Mouse (Mus musculus) left cerebral cortex, adult 11 months (tissue): ENCODE results near the gene E2f1.

Experiments
- DNase-seq: peaks from one replicate; pipeline ENCODE4 v3.0.0; 2022; ENCODE audit warnings: low spot score

E2f1 gene

DNA sequence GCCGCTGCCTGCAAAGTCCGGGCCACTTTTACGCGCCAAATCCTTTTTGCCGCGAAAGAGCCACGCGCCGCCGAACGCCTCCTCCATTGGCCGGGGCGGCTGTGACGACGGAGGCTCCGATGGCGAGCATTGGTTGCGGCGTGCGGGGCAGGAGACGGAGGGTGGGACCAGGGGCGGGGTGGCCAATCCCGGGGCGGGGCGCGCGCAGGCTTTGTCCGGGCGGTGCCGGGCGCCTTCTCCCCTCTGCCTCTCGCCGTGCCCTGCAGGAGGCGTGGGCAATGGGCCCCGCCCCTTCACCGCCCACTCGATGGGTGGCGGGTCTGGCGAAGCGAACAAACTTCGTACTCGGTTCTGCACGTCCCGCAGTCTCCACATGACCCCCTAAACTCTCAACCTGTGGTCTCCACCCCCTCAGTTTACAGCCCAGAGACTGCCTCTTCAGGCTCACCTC lies at the start of gene E2f1:
E2f1 (minus strand) TSS at position 57 of the 451 bp plus-strand sequence.
- DNase-seq, result peak; percentile 88

DNA sequence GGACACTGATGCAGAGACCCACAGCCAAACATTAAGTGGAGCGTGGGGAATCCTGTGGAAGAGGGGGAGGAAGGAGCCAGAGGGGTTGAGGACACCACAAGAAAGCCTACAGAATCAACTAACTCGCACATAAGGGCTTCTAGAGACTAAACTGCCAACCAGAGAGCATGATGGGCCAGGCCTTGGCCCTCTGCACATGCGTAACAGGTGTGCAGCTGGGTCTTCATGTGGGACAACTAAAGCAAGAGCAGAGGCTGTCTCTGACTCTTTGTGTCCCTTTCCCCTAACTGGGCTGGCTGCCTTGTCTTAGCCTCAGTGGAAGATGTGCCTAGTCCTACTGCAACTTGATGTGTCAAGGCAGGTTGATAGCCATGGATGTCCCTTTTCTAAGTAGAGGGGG lies 47.4 kb upstream of the E2f1 start:
- DNase-seq, result no peak

DNA sequence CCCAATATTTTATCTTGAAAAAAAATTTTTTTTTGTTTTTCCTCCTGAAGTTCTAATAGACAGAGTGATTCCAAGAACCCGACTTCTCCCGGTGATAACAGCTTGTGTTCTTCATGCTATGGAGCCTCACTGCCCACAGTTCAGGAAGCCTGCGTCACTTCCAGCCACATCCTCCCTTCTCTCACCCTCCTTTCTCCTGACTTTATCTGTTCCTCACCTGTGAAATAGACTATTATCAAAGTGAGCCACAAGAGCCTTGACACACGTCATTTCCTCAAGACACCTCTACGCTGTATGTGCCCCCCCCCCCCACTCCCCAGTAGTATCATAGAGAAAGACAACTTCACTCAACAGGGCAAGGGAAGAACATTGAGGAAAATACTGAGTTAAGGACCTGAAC lies 46.0 kb upstream of the E2f1 start:
- DNase-seq, result no peak

DNA sequence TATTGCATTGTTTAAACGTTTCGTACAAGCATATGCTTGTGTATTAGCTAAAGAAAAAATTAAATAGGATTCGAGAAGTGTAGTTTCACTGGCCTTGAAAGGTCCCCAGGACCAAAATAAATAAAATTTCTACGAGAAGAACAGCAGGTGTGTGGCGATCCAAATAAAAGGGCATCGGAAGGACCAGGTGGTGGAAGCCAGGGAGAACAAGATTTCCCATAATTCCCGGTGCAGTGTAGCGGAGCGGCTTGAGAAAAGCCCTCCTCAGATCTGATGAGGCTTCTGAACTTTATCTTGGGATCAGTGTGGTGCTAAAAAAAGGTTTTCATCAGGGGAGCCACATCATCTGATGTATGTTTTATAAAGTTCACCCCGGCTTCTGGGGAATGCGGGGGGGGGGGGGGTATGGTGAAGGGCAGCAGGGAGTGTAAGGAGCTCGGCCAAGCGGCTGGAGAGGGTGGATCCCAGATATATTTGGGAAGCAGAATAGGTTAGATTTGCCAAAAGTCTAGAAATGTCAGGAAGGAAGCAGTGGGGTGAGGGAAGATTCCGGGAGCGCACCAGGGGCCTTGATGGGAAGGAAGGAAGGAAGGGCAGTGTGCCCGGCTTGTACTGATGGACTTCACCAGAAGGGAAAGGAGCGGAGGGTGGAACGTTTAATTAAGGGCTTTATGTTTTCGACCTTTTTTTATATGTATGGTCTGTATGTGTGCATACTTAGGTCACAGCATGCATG lies 45.3 kb upstream of the E2f1 start:
- DNase-seq, result no peak

DNA sequence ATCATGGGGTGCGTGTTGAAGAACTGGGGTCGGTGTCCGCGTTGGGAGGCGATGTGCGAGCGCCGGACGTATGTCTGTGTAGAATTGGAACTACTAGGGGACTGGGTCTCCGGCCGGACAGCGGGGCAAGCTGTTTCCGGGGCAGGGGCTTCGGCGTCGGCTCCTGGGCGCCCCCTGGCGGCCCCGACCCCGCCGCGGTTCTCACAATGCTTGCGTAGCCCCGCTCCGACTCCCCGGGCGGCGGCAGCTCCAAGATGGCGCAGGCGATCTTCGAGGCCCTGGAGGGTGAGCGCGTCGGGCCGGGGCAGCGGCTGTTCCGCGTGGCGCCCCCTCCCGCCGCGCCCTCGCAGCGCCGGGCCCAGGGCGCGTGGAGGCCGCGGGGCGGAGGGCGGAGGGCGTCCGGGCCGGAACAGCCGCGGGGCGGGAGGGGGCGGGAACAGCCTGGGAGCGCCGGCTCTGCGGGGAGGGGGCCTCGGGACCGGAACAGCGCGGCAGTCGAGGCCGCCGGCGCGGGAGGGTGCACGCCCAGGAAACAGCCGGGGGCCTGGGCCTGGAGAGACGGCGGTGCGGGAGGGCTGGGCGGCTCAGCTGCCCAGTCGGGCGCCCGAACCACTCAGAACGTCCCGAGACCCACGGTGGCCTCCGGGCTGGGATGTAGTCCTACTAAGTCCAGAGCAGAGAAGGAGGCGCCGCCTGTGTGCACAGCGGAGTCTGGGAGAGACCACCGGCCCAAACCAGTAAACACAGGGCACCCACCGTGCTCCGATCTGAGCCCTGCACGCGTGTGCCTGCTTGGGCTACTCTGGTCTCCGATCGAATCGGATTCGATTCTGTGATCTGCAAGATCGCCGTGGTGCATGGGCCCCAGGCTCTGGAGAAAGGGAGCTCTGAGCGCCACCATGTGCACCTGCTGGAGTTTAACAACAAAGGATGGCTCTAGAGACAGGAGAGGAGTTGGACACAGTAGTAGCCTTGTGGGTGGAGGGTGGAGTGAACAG lies 43.7 kb upstream of the E2f1 start, which contains the start of the genes Zfp341 and 4930519P11Rik:
Zfp341 (plus strand) TSS at position 180 of the 998 bp plus-strand sequence.
4930519P11Rik (minus strand) TSS at position 320 of the 998 bp plus-strand sequence.
- peak; percentile 81 for DNase-seq

DNA sequence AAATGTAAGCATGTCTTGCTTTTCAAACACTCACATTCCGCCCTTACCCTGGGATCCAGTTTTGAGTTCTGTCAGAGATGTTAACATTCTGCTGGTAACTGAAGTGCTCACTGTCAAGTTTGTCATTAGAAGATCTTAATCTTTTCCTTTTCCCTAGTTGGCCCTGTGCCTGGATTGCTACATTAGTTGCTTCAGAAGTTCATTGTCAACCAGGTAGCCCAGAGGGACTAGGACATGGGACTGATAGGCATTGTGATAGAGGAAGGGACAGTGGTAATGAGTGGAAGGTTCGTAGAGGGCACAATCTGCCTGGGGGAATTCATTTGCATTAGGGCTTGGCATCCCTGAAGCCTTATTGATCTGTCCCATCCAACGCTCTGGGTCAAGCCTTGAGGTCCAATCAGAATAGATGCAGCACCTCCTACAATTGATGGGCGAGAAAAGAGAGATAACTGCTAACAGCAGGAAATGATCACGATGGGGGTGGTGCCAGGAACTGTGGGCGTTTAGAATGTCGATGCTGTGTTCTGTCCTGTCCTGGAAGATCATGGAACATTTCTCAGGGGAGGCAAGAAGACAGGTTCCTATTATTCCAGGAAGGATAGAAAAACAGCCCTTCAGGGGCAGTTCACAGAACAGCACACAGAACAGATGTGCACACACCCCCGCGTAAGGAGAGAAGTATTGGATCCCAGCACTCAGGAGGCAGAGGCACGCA lies 39.5 kb upstream of the E2f1 start:
- no peak for DNase-seq

DNA sequence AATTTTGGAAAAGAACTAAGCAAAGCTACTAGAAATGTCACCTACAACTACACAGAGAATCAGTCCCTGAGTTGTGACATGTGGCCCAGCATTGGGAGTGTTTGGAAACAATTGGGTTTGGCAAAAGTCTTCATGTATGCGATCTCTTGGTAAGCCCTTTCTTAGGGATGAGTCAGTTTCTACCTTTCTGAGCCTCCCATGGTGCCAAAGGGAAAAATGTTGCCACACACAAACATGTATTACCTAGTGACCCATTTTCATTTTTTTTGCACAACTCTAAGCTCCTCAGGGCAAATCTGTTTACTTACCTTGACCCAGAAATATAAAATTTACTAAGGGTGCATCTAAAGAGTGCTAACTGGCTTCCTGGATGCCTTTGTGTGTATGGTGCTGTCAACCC lies 37.3 kb upstream of the E2f1 start:
- DNase-seq, result no peak

DNA sequence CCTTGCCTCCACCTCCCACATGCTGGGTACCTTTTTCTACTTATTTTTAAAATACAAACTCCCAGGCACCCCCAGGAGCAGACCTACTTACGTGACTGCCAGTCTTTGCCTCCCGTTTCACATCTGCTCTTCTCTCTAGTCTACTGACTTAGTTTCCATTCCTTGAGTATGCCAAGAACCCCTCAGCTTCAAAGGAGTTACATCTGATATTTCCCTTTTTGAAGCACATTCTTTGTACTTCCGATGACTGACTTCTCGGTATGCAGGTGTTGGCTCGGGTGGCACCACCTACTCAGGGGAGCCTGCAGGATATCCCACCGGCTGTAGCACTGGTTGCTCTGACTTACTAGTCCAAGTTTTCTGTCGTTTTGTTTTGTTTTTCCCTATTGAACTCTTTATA lies 34.5 kb upstream of the E2f1 start:
- no peak for DNase-seq

DNA sequence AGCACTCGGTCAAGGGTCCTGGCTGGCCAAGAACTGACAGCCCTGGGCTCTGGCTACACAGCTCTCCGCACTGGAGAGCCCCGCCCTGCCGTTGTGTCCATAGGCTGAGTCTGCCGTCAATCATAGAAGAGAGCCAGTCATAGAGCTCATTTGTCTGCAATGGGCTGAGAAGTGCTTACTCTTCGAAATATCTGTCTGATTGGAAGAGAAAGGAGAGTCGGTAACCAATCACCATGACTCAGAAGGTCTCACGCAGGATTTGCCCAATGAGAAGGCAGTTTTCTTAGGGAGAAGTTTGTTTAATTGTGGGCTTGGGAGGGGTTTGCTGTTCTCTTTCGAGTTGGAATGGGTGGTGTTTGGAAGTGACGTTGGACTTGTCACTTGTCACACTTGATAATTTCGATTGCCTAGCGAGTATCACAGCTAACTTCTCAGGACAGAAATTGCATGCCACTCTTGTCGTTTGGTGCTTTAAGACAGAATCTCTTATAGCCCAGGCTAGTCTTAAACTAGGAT lies 34.0 kb upstream of the E2f1 start, which contains the start of gene Pxmp4:
Pxmp4 (minus strand) TSS at position 71 of the 516 bp plus-strand sequence.
- DNase-seq, result peak; percentile 99

DNA sequence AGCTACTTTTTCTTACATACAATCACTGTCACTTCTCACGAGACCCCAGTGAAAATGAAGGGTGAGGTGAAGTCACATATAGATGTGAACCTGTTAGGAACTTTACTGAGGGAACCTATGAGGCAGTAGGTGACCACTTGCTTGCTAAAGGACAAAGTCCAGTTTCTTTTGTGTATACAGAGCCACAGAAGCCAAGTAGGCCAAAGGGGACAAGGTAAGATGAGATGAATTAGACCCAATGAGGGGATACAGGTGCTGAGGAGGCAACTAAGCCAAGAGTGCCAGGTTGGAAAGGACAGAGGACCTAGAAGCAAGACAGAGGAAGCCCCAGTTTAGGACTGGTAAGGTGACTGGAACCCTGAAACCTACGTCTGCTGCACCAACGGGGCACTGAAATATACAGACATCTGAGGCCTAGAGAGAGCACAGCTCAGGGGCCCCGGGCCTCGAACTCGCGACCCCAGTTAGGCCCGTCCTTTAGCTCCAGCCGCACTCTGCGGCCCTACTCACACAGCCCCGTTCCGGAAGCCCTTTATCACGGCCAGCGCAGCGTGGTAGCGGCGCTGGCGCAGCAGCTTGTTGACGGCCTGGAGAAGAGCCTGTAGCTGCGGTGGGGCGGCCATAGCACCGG lies 33.4 kb upstream of the E2f1 start:
- no peak for DNase-seq

DNA sequence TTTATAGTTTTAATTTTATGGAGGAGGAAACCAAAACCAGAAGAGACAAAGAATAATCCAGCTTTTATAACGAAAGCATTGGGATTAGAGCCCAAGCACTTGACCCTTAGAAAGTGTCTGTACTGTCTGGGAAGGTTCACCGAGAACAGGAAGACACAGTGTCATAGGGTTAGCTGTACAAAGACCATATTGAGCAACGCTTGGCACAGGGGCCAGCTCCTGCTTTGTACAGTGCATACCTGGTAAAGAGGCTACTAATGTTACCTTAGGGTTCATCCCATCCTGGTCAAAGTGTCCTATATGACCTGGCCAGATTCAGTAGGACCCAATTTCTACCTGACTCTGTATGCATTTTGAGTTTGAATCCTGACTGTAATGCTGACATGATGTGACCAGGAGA lies 31.6 kb upstream of the E2f1 start:
- no peak for DNase-seq

DNA sequence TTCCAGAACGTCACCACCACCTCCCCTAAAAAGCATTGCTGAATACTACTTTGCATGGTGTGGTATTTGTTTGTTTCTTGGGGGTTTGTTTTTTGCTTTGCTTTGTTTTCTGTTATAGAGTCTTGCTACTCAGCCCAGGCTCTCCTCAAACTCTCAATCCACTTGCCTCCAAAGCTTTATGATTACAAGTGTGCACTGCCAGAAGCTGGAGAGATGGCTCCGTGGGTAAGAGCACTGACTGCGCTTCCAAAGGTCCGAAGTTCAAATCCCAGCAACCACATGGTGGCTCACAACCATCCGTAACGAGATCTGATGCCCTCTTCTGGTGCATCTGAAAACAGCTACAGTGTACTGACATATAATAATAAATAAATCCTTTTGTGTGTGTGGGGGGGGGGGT lies 30.9 kb upstream of the E2f1 start:
- no peak for DNase-seq

DNA sequence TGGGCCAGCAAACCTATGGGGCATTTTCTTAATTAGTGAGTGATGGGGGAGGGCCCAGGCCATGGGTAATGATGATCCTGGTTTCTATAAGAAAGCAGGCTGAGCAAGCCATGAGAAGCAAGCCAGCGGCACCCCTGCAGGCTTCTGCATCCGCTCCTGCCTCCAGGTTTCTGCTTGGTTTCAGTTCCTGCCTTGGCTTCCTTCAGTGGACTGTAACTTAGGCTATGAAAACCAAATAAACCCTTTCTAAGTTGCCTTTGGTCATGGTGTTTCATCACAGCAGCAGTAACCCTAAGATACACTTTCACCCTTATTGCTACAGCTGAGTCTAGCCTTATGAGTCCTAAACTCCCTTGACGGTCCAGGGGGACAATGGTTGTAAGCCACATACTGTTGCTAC lies 27.7 kb upstream of the E2f1 start:
- no peak for DNase-seq

DNA sequence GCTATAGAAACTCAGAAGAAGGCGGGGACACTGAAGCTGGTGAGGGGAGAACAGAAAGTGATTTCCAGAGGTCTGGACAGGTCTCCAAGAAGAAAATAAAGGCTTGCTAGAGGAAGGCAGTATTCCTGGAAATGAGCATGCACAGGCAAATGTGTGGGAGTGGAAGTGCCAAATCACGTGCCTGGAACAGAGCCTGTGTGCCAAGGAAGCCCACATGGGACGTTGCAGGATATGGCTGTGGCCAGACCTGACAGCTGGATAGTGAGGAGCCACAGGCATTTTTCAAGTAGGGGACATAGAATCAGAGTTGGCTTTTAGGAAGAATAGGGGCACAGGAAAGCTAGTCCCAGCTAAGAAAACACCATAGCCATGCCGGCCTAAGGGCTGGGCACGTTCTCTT lies 26.1 kb upstream of the E2f1 start:
- DNase-seq, result no peak

DNA sequence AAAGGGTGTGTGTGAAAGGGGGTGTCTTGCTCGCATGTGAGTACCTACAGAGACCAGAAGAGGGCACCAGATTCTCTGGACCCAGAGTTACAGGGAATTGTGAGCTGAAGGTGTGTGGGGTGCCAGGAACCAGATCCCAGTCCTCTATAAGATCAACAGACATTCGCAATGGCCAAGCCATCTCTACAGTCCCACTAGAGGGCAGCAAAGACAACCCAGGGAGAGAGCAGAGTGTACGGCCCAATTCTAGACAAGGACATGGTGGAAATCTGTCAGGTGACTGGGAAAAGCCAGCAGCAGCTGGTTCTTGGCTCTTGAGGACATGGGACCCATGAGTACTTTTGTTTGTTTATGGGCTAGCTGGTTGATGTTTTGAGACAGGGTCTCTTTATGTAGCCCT lies 23.3 kb upstream of the E2f1 start:
- no peak for DNase-seq

DNA sequence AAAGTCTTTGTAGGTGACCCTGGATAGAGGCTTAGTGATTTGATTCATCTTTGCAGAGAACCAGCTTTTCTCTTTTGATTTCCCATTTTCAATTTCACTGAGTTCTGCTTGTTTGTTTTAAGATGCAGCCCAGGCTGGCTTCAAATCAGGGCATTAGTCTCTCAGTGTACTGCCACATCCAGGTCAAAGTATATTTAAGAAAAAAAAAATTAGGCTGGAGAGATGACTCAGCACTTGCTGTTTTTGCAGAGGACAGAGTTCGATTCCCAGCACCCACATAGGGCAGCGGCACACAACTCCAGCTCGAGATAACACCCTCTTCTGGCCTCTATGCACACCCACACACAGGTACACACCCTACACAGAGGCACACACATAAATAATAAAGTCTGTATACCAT lies 21.5 kb upstream of the E2f1 start:
- DNase-seq, result no peak

DNA sequence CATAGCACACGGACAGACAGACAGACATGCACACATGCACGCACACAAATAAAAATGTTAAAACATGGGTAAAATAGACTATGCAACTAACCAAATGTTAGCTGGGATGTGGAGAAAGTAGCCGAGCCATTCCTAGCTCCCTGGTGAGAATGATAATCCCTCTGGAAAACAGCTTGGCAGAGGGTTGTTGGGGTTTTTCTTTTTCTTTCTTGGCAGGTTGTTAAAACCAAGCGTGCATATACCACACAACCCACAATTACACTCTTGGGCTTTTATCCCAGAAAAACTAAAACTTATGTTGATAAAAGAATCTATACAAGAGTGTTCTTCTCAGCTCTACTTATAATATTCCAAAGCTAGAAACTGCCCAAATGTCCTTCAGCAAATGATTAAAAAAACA lies 19.4 kb upstream of the E2f1 start:
- DNase-seq, result no peak

DNA sequence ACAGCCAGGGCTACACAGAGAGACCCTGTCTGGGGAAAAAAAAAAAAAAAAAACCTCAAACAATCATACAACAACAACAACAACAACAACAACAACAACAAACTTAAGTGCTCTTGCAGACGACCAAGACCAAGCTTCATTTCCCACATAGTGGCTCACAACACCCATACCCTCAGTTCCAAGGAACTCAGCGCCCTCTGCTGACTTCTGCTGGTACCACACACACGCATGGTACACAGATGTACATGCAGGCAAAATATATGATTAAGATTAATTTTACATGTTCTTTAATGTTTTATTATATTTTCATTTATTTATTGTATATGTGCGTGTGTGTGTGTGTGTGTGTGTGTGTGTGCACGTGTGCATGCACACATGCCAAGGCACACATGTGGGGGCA lies 16.7 kb upstream of the E2f1 start:
- no peak for DNase-seq

DNA sequence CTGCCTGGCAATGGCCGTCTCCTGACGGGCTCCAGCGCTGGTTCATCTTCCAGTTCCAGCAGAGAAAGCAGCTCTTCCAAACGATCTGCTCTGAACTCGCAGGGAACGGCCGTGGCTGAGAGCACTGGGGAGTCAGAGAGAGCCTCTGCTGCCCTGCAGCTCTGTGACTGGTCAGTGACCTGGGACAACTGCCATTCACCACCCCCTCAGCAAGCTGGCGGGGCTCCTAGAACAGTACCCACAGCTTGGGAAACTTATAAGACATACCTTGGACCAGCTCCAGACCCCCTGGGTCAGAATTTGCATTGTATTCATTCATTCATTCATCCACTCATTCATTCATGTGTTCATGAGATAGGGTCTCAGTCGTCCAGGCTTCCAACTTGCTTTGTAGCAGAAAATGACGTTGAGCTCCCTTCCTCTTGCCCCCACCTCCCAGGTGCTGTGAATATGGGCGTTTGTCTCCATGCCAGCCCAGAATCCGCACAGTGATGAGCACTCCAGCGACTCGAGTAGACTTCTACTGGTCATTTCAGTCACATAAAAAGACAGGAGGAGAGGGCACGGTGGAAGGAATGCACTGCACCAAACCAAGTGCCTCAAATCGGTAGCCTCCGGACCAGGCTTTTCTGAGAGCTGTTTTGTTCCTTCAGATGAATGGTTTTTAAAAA lies 15.4 kb upstream of the E2f1 start:
- DNase-seq, result no peak

DNA sequence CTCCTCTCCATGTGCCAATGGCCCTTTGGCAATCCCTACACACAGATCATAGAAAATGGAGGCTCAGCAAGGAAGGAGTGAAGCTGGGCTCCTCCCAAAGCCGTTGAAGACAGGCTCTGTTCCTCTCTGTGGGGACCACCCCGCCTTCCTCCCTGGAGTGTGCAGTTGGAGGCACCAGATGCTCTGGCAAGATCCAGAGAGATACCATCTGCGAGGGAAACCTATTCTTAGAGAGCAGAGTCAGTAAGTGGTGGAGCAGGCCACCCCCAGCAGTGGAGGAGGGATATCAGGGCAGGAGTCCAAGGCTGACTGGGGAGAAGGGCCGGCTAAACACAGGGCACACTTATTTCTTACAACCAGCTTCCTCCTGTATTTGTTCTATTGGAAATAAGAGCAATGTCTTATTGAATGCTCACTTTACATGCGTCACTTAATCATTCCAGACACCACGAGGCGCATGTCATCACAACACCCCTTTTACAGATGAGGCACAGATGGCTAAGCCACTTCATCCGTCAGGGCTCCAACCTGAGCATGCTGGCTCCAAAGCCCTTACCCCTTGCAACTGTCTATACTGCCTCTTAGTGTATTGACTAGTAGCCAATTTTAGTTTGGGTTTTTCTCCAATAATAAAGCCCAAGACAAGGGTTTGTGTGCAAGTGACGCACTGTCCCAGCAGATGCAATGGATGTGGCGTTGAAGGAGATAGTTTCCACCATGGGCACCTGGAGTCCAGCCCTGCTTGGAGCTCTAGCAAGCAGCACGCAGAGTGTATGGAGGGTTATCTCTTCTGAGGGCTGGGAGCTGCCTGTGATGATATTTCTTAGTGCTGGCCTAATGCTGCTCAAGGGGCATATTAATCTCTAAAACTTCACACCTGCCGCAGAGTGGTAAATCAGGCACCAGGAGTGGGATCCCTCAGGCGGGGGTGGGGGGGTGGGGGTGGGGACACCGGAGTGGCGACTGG lies 14.5 kb upstream of the E2f1 start:
- peak; percentile 87 for DNase-seq
